Mouse (Mus musculus): Measurements from ENCODE around the gene Epha4. TPM values are rescaled to one million over a fixed set of nuclear protein-coding genes. Genes with fewer than 3 reads are reported as not detected.

The Epha4 gene
- 1.9 TPM for polyA plus RNA-seq (2015; fragmentation: Illumina TruSeq; extraction: RNeasy Lipid Tissue Mini Kit (QIAGEN cat#74804); ENCODE audit: insufficient read depth, low read depth, low replicate concordance)

GRCm38 (mm10) chr1:77514963-77515650 is at the start of gene Epha4:
Gene Epha4 (minus strand): TSS chr1:77515088.

